Mouse (Mus musculus) right cerebral cortex, adult 18-20 months (tissue): ENCODE data around the gene Vmn2r94.

Experiments
- DNase-seq: peaks from one replicate; pipeline ENCODE4 v3.0.0; 2022; ENCODE audit warnings: mixed read lengths

Vmn2r94 gene

GRCm38 (mm10) chr17:18277656-18278055 lies at the start of gene Vmn2r94:
TSS of gene Vmn2r94 (minus strand) at chr17:18277756.
- DNase-seq, result no peak

- DNase-seq, result no peak
Measured at GRCm38 (mm10) chr17:18323031-18323430, 45.5 kb upstream of the Vmn2r94 start.

- no peak for DNase-seq
Measured at GRCm38 (mm10) chr17:18297799-18298198, 20.2 kb upstream of the Vmn2r94 start, which contains the start of gene Vmn2r93. TSS of gene Vmn2r93 (plus strand) at chr17:18298099.

GRCm38 (mm10) chr17:18236931-18237330 lies 40.6 kb downstream of the Vmn2r94 start:
- DNase-seq, result no peak

GRCm38 (mm10) chr17:18231996-18232395 lies 45.6 kb downstream of the Vmn2r94 start:
- no peak for DNase-seq

- no peak for DNase-seq
Measured at GRCm38 (mm10) chr17:18221300-18221699, 56.3 kb downstream of the Vmn2r94 start.
